Mouse (Mus musculus) myocyte (in vitro differentiated cells): Measurements from ENCODE around the gene Rbm5.

ENCODE experiments used
- CEBPB ChIP-seq: IDR thresholded peaks from 2 replicates; pipeline ENCODE4 v1.6.1; 2011; ENCODE audit warnings: mild to moderate bottlenecking, moderate library complexity; ENCODE audit not compliant: poor library complexity, insufficient read depth, severe bottlenecking
- E2F4 ChIP-seq: IDR thresholded peaks from one replicate; pipeline ENCODE4 v1.6.1; 2011; ENCODE audit warnings: mild to moderate bottlenecking, control low read depth, moderate library complexity; ENCODE audit not compliant: insufficient read depth
- MYOD1 ChIP-seq, 3 experiments: IDR thresholded peaks; one replicate each; pipeline ENCODE4 v1.6.1; 2011; ENCODE audit warnings: control low read depth in 2 of 3, low read depth in 2 of 3, mild to moderate bottlenecking in 2 of 3, moderate library complexity in 1 of 3; ENCODE audit not compliant: insufficient read length in 2 of 3, control insufficient read depth in 1 of 3
- POLR2A ChIP-seq: IDR thresholded peaks from one replicate; pipeline ENCODE4 v1.6.1; 2011; ENCODE audit warnings: low read depth, mild to moderate bottlenecking, control low read depth, moderate library complexity; ENCODE audit not compliant: insufficient read length
- POLR2AphosphoS2 ChIP-seq: IDR thresholded peaks from one replicate; pipeline ENCODE4 v1.6.1; 2011; ENCODE audit warnings: low read depth, control low read depth; ENCODE audit not compliant: insufficient read length
- REST ChIP-seq: IDR thresholded peaks from one replicate; pipeline ENCODE4 v1.6.1; 2011; ENCODE audit warnings: mild to moderate bottlenecking, control low read depth, moderate library complexity; ENCODE audit not compliant: insufficient read depth, insufficient read length
- SRF ChIP-seq: IDR thresholded peaks from one replicate; pipeline ENCODE4 v1.6.1; 2011; ENCODE audit warnings: low read depth; ENCODE audit not compliant: control insufficient read depth, insufficient read length
- TCF12 ChIP-seq: IDR thresholded peaks from one replicate; pipeline ENCODE4 v1.6.1; 2011; ENCODE audit warnings: mild to moderate bottlenecking, control low read depth; ENCODE audit not compliant: poor library complexity, insufficient read depth, severe bottlenecking
- USF1 ChIP-seq: IDR thresholded peaks from one replicate; pipeline ENCODE4 v1.6.1; 2011; ENCODE audit warnings: low read depth, mild to moderate bottlenecking, control low read depth, moderate library complexity

- TF ChIP-seq POLR2A (no peak), SRF (no peak), USF1 (no peak), TCF12 (no peak), E2F4 (no peak), POLR2AphosphoS2 (no peak), CEBPB (no peak), MYOD1 (IDR thresholded peaks at IDR 0.05; ENCODE audit: control insufficient read depth in 1 of 3, insufficient read length in 2 of 3, low read depth in 2 of 3) (no peak), REST (no peak)
These were observed 67.3 kb downstream of the Rbm5 start for GRCm38 (mm10) chr9:107703337-107704122.
